9 mouse cellular contexts compared by ENCODE assay signal in the genomic region with DNA sequence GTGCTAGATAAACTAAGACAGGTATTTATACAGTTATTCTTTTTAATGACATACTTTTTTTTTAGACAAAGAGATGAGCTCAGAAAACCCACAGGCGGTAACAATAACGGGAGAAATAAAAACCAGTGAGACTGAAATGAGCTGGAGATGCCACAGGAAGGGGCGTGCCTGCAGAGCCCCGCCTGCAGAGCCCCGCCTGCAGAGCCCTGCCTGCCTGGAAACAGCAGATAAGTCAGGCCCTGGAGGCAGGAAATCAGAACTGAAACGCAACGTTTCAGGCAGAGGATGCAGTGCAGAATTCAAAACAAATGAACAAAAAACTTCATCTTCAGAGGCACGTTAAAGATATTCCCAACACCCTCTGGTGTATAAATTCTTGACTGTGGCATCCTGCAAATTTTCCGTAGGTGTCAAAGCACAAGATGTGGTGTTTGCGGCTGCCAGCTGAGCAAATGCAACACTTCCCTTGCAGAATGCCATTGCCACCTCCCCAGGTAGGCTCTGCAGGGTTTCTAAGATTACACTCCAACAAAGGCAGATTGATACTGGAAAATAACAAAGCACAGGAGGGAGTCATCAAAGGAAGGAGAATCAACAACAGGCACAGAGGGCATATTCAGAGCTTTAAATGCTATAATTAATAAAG.
A peak's percentile ranks its signal among the peaks of the same experiment; 100 is the strongest.
DNase-seq lines count a peak whose midpoint lies in the region; ATAC-seq lines count a peak whose summit lies in the region.
"Had no signal": no experiment of that assay in that cellular context is flagged by ENCODE, and none has a peak within 500 bp of the region (broad histone marks: within the 10 kb centered on the region; RNA-seq: fewer than 3 reads in every experiment).

No protein-coding gene starts in this region.

- no peak overlapping the region for H3K9ac ChIP-seq in kidney, embryonic 14.5 days (ENCODE audit: low read depth, low read length)
- H3K9ac ChIP-seq in heart, embryonic 12.5 days = no peak overlapping the region; the same call in 1 of the 2 replicates
- no peak overlapping the region for H3K9ac ChIP-seq in liver, embryonic 13.5 days
- no peak overlapping the region for H3K9ac ChIP-seq in stomach, embryonic 15.5 days
- H3K9ac ChIP-seq: limb, embryonic 15.5 days had no signal

- no peaks in the 10 kb centered on the region for H3K4me1 ChIP-seq in kidney, embryonic 14.5 days (ENCODE audit: control insufficient read depth, insufficient read depth, low read length)
- H3K4me1 ChIP-seq in heart, embryonic 12.5 days (replicated peaks) = peaks cover 5% of the 10 kb centered on the region; the same call in 1 of the 2 replicates
- H3K4me1 ChIP-seq in liver, embryonic 13.5 days (replicated peaks) = peaks cover 29% of the 10 kb centered on the region
- 0 out of 2 replicates have a peak, but pooled peaks cover 3% of the 10 kb centered on the region for H3K4me1 ChIP-seq in stomach, embryonic 15.5 days

- no peak overlapping the region for H3K4me2 ChIP-seq in kidney, embryonic 14.5 days (replicated peaks; ENCODE audit: low read depth, low read length)
- peak overlapping the region; percentile 45 for H3K4me2 ChIP-seq in heart, embryonic 12.5 days
- H3K4me2 ChIP-seq in liver, embryonic 13.5 days = peak overlapping the region; percentile 52
- peak overlapping the region; percentile 7; the same call in 1 of the 2 replicates for H3K4me2 ChIP-seq in stomach, embryonic 15.5 days
- H3K4me2 ChIP-seq: limb, embryonic 15.5 days had no signal

- H3K9me3 ChIP-seq in kidney, embryonic 14.5 days (ENCODE audit: control insufficient read depth, low read length) = no peaks in the 10 kb centered on the region
- H3K9me3 ChIP-seq in heart, embryonic 12.5 days (replicated peaks) = no peaks in the 10 kb centered on the region; the same call in 1 of the 2 replicates
- H3K9me3 ChIP-seq in liver, embryonic 13.5 days (replicated peaks) = no peaks in the 10 kb centered on the region
- no peaks in the 10 kb centered on the region for H3K9me3 ChIP-seq in stomach, embryonic 15.5 days
- H3K9me3 ChIP-seq: limb, embryonic 15.5 days had no signal

- H3K27me3 ChIP-seq in kidney, embryonic 14.5 days (ENCODE audit: control insufficient read depth, insufficient read depth, low read length) = no peaks in the 10 kb centered on the region
- H3K27me3 ChIP-seq in heart, embryonic 12.5 days (replicated peaks) = no peaks in the 10 kb centered on the region
- no peaks in the 10 kb centered on the region for H3K27me3 ChIP-seq in liver, embryonic 13.5 days
- H3K27me3 ChIP-seq in stomach, embryonic 15.5 days (replicated peaks) = no peaks in the 10 kb centered on the region
- H3K27me3 ChIP-seq: limb, embryonic 15.5 days had no signal

- no peak overlapping the region for H3K4me3 ChIP-seq in kidney, embryonic 14.5 days (ENCODE audit: low read length)
- peak overlapping the region; percentile 17; the same call in 1 of the 2 replicates for H3K4me3 ChIP-seq in heart, embryonic 12.5 days
- no peak overlapping the region for H3K4me3 ChIP-seq in liver, embryonic 13.5 days (replicated peaks)
- H3K4me3 ChIP-seq in stomach, embryonic 15.5 days (replicated peaks) = no peak overlapping the region
- H3K4me3 ChIP-seq: limb, embryonic 15.5 days had no signal

- DNase-seq in kidney, adult 8-10 months = no peak
- DNase-seq in Muller cell, postnatal 12 days (ENCODE audit: inconsistent ontology term) = peak; percentile 20
- peak; percentile 67 for DNase-seq in liver, embryonic 13.5 days
- no peak for DNase-seq in urinary bladder, adult 2 months (ENCODE audit: low spot score)
- DNase-seq in right cerebral cortex, postnatal 25 days = no peak

- H3K27ac ChIP-seq in kidney, embryonic 14.5 days (ENCODE audit: low read depth, low read length) = no peak overlapping the region
- peak overlapping the region; percentile 66 for H3K27ac ChIP-seq in heart, embryonic 12.5 days (ENCODE audit: poor library complexity, severe bottlenecking)
- 0 out of 2 replicates have a peak overlapping the region, but pooled peaks have one; percentile 49 for H3K27ac ChIP-seq in liver, embryonic 13.5 days
- H3K27ac ChIP-seq in stomach, embryonic 15.5 days = no peak overlapping the region
- H3K27ac ChIP-seq: limb, embryonic 15.5 days had no signal

- ATAC-seq in kidney, embryonic 14.5 days (ENCODE audit: low FRiP score, low TSS enrichment) = peak; percentile 64; the same call in 1 of the 2 replicates
- peak; percentile 63; the same call in 1 of the 2 replicates for ATAC-seq in heart, embryonic 12.5 days (ENCODE audit: insufficient number of reproducible peaks, low FRiP score)
- ATAC-seq in liver, embryonic 13.5 days (ENCODE audit: low read depth) = peak; percentile 98
- peak; percentile 85; the same call in 1 of the 2 replicates for ATAC-seq in stomach, embryonic 15.5 days (ENCODE audit: insufficient read depth, low FRiP score, low read depth)

- H3K36me3 ChIP-seq in kidney, embryonic 14.5 days (ENCODE audit: control insufficient read depth, insufficient read depth, low read length) = no peaks in the 10 kb centered on the region
- H3K36me3 ChIP-seq in heart, embryonic 12.5 days = no peaks in the 10 kb centered on the region
- no peaks in the 10 kb centered on the region for H3K36me3 ChIP-seq in liver, embryonic 13.5 days
- H3K36me3 ChIP-seq in stomach, embryonic 15.5 days = no peaks in the 10 kb centered on the region
- H3K36me3 ChIP-seq: limb, embryonic 15.5 days had no signal

- WGBS in kidney, embryonic 14.5 days = 11% methylated on average over 10 of the region's 10 CpGs
- WGBS in heart, embryonic 12.5 days = 6% methylated on average over 10 of the region's 10 CpGs
- WGBS in liver, embryonic 13.5 days (ENCODE audit: insufficient replicate concordance) = 6% methylated on average over 10 of the region's 10 CpGs
- 11% methylated on average over 10 of the region's 10 CpGs for WGBS in stomach, embryonic 15.5 days

Comparison
In these comparisons a context has a peak if more than half of its experiments do, and no peak if none do; other contexts are left out.
1. H3K27ac ChIP-seq: peak in heart, embryonic 12.5 days (single experiment) and liver, embryonic 13.5 days (single experiment); none in kidney, embryonic 14.5 days (single experiment) and stomach, embryonic 15.5 days (single experiment).
2. DNase-seq: peak in Muller cell, postnatal 12 days (single experiment) and liver, embryonic 13.5 days (single experiment); none in kidney, adult 8-10 months (0 of 2), urinary bladder, adult 2 months (single experiment) and right cerebral cortex, postnatal 25 days (single experiment).
3. Peak in every context shown above with its lines, with median percentiles within 50 percentile points of each other: ATAC-seq.